Mouse (Mus musculus) small intestine, adult 2 months (tissue): ENCODE measurements around the gene Zswim8.

Experiments used
- CTCF ChIP-seq: fragments of 200-500 bp; IDR thresholded peaks from 2 replicates; pipeline ENCODE4 v1.5.1; 2012; ENCODE audit warnings: low read depth, mild to moderate bottlenecking, control low read depth, inconsistent platforms, low read length, moderate library complexity, mixed read lengths; ENCODE audit not compliant: insufficient replicate concordance, insufficient read length; ENCODE audit errors: extremely low read depth
- POLR2A ChIP-seq: fragments of 200-500 bp; IDR thresholded peaks from 2 replicates; pipeline ENCODE4 v1.6.1; 2012; ENCODE audit warnings: low read depth, mild to moderate bottlenecking, control low read depth, inconsistent platforms, low read length, moderate library complexity

GRCm38 (mm10) chr14:20700362-20700761 lies 7.0 kb upstream of the Zswim8 start:
- TF ChIP-seq CTCF (no peak), POLR2A (no peak)
